Mouse (Mus musculus) retina, embryonic 14.5 days (tissue): Measurements from ENCODE around the gene A530084C06Rik.

Experiments
- DNase-seq: peaks from one replicate; pipeline ENCODE4 v3.0.0-alpha.2; 2015; ENCODE audit warnings: low spot score

Gene A530084C06Rik

GRCm38 (mm10) chr13:31558521-31559418 lies at the start of gene A530084C06Rik:
TSS of gene A530084C06Rik (minus strand) at chr13:31559333.
- peak; percentile 44 for DNase-seq

DNA sequence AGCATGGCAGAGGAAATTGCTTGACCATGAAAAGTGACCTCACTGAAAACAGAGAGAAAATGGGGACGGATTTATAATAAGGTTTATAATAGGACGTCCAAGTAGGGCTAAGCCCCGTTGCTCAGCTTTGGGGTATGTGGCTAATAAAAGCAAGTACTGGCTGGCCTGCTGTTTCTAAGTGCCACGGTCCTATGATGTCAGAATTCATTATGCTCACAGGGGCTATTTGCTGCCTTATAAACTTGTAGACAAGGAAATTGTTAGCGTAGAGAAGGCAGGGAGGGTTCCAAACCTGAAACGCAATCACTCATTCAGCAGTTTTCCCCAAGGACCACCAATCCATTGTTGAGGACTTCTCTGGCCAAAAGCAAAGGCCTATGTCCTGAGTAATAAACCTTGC lies 44.8 kb upstream of the A530084C06Rik start:
- DNase-seq: no peak

DNA sequence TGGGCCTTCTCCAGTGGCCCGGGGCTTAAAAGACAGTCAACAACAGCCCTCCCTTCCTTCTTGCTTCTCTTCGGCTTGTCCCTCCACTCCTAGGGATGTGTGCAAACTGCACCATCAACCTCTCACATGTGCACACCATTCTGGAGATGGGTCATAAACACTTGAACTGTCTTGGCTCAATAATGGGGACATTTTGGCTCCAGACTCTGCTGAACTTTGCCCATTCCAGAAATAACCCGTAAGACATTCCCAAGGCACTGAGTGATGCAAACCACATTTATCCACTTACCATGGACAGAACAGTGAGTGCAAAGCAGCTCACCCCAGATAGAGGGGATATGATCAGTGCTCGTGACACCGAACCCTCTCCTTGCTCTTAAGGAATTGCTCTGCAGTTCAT lies 40.4 kb upstream of the A530084C06Rik start:
- no peak for DNase-seq

GRCm38 (mm10) chr13:31587341-31587740 lies 28.2 kb upstream of the A530084C06Rik start:
- DNase-seq: no peak

DNA sequence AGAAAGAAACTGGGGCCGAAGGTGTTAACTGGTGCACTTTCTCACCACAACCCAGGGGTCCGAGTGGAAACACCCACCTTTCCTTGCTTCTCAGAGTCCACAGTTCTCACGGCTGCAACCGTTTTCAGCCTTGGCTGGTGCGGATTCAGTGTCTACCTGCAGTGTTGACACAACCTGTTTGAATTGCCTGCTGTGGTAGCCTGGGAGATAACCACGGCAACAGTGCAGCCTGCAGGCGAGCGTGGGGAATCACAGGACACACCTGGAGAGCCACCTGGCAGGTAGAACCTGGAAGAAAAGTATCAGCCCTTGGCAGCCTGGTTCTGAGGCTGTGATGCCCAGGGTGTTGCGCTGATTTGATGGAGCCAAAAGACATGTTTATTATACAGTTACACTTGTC lies 20.7 kb upstream of the A530084C06Rik start:
- no peak for DNase-seq

- no peak for DNase-seq
Measured at GRCm38 (mm10) chr13:31578389-31578788, 19.3 kb upstream of the A530084C06Rik start.

GRCm38 (mm10) chr13:31577576-31577975 lies 18.4 kb upstream of the A530084C06Rik start:
- DNase-seq: no peak

DNA sequence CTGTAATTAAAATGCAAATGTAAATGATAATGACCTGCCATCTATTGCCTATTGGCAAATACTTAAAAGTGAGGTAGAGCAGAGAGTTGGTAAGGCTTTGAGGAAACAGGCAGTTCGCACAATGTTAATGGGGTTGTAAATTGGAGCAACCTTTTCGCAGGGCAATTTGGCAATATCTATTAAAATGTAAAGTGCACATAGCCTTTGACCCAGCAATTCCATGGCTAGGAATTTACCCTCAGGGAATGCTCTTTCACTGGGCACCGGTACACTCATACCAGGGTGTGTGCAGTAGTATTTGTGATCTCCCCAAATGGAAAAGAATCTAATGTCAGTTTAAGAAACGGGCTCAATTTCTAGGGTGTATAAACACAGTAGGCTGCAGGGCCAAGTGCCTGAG lies 17.6 kb upstream of the A530084C06Rik start:
- DNase-seq: no peak

GRCm38 (mm10) chr13:31574627-31575026 lies 15.5 kb upstream of the A530084C06Rik start:
- DNase-seq: no peak

GRCm38 (mm10) chr13:31572806-31573508 lies 13.8 kb upstream of the A530084C06Rik start:
- no peak for DNase-seq

GRCm38 (mm10) chr13:31567617-31568294 lies 8.6 kb upstream of the A530084C06Rik start:
- no peak for DNase-seq

DNA sequence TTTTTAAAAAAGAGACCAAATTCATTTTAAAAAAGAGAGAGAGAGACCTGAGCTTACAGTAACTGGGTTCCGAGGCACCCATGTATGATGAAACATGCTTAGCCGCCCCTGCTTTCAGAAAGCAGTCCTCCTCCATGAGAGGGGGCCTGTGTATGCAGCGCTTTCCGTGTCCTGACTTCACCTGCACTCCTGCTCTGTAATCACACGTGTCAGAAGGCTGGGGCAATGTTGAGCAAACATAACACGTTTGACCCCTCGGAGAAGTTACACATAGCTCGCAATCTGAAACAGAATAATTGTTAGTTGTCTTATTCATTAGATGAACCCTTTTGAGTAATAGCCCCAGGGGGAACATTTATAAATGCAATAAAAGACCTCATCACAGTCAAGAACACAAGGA lies 8.0 kb upstream of the A530084C06Rik start:
- DNase-seq: no peak

DNA sequence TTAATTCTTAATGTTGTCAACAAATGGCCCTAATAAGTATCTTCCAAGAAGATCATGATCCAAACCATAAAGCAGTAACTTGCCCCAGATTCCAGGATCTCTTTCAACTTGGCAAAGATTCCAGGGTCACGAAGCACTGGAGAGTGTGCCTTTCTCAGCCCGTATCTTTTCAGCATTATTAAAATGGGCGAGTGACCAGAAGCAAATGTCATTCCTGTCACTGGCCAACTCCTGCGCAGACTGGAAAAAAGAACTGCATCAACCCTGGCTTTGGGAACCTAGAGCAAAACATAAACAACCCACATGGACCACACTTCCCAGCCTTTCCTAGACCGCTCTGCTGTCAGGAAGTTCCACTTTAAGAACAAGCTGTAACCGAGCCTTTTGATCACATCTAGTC lies 5.3 kb upstream of the A530084C06Rik start:
- DNase-seq: no peak

GRCm38 (mm10) chr13:31559419-31560144 lies 449 bp upstream of the A530084C06Rik start:
- peak; percentile 74 for DNase-seq

GRCm38 (mm10) chr13:31557768-31558520 lies 1.2 kb downstream of the A530084C06Rik start:
- peak; percentile 39 for DNase-seq

- no peak for DNase-seq
Measured at GRCm38 (mm10) chr13:31556964-31557767, 2.0 kb downstream of the A530084C06Rik start.

DNA sequence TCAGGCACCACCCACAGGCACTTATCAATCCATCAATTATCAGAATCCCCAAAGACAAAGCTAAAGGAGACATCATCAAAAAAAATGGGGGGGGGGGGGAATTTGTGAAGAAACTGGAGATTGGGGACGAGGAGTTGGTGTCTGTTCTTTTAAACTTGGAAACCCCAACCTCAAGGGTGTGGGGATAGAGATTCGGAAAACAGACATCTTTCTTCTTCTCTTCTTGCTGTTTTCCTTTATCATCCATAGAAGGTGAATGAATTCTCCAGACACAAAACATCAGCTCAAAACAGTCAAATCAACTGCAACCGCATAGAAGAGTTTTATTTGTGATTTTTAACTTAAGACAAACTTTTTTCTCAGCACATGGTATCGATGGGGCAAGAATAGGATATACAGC lies 3.3 kb downstream of the A530084C06Rik start, which contains the start of gene Foxq1:
TSS of gene Foxq1 (plus strand) at position 301 of the 400 bp plus-strand sequence.
- DNase-seq: no peak

GRCm38 (mm10) chr13:31547610-31548009 lies 11.5 kb downstream of the A530084C06Rik start:
- DNase-seq: no peak

- no peak for DNase-seq
Measured at GRCm38 (mm10) chr13:31547204-31547603, 11.9 kb downstream of the A530084C06Rik start.

- no peak for DNase-seq
Measured at GRCm38 (mm10) chr13:31546784-31547183, 12.3 kb downstream of the A530084C06Rik start.
